Mouse (Mus musculus): ENCODE results near the gene 9130409I23Rik. TPM values are rescaled to one million over a fixed set of nuclear protein-coding genes. Genes with fewer than 3 reads are reported as not detected.

9130409I23Rik gene
- total and polyA plus RNA-seq, 2 experiments from 2014 or later, result not detected

DNA sequence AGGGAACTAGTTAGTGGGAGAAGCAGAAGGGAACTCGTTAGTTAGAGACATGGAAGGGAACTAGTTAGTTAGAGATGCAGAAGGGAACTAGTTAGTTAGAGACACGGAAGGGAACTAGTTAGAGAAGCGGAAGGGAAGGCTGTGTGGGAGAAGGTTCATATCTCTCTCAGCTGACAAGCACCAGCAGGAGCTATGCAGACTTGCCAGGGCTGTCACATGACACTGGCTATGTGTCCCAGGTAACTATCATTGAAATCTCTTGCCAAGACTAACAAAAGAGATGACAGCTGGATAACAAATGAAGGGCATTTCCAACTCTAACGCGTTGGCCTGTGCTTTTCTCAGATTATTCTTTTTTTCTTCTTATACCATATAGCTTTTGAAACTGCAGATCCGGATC, 13.6 kb downstream of the 9130409I23Rik start:
- Histone ChIP-seq H3K4me2 (ENCODE audit: low read depth) (no peak overlapping the region), H3K27ac (ENCODE audit: low read depth, low read length) (no peak overlapping the region), H3K27me3 (ENCODE audit: insufficient read depth, low read length) (no peaks in the 10 kb centered on the region), H3K4me3 (ENCODE audit: low read depth, low read length) (no peak overlapping the region), H3K36me3 (ENCODE audit: insufficient read depth) (no peaks in the 10 kb centered on the region), H3K9me3 (ENCODE audit: low read length) (no peaks in the 10 kb centered on the region), H3K4me1 (ENCODE audit: insufficient read depth) (no peaks in the 10 kb centered on the region), H3K9ac (no peak overlapping the region)
- DNase-seq (no peak), ATAC-seq (no peak)
- 81% methylated on average over 6 of the region's 6 CpGs for WGBS
- TF ChIP-seq CTCF (IDR thresholded peaks at IDR 0.05; ENCODE audit: low read depth), result no peak

DNA sequence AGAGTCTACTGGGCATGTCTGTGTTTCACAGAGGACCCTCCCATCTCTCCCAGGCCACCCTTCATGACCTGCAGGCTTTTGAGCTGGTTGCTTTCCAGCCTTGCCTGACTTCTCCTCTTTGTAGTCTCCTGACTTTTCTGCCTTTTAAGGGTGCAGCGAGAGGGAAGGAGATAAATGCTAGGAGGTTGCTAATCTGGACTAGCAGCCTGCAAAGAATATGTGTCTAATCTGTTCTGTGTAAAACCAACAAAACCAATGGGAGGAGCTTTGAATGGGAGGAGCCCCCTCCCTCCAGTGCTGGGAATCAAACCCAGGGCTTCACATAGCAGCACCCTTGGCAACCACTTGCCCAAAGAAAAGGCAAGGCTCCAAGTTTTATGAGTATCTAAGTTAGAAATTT, 17.3 kb downstream of the 9130409I23Rik start:
- Histone ChIP-seq H3K27ac (ENCODE audit: low read depth, low read length) (no peak overlapping the region), H3K4me1 (ENCODE audit: insufficient read depth) (no peaks in the 10 kb centered on the region), H3K9ac (no peak overlapping the region), H3K27me3 (ENCODE audit: insufficient read depth, low read length) (no peaks in the 10 kb centered on the region), H3K36me3 (ENCODE audit: insufficient read depth) (no peaks in the 10 kb centered on the region), H3K4me3 (ENCODE audit: low read depth, low read length) (no peak overlapping the region), H3K4me2 (ENCODE audit: low read depth) (no peak overlapping the region), H3K9me3 (ENCODE audit: low read length) (no peaks in the 10 kb centered on the region)
- ATAC-seq (no peak), DNase-seq (no peak)
- WGBS, result 83% methylated on average over 1 of the region's 1 CpGs
- TF ChIP-seq CTCF (IDR thresholded peaks at IDR 0.05; ENCODE audit: low read depth), result no peak

DNA sequence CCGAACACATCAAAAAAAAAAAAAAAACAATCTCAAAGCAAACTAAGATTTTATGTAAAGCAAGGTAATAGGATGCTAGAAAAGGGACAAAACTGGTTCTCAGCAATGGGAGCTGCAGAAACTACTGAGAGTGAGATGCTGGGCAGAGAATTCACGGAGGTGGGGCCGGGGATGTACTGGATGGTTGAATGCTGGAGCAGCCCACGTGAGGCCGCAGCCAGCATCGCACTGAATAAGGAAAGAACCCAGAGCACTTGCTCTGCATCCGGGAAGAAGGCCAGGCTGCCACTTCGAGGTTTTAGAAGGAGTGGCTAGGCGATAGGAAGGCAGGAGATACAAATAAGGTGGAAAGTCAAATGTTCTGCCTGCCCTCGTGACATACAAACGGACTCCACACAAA, 18.6 kb downstream of the 9130409I23Rik start:
- Histone ChIP-seq H3K27me3 (ENCODE audit: insufficient read depth, low read length) (no peaks in the 10 kb centered on the region), H3K4me3 (ENCODE audit: low read depth, low read length) (no peak overlapping the region), H3K4me2 (ENCODE audit: low read depth) (no peak overlapping the region), H3K36me3 (ENCODE audit: insufficient read depth) (no peaks in the 10 kb centered on the region), H3K4me1 (ENCODE audit: insufficient read depth) (no peaks in the 10 kb centered on the region), H3K27ac (ENCODE audit: low read depth, low read length) (no peak overlapping the region), H3K9ac (no peak overlapping the region), H3K9me3 (ENCODE audit: low read length) (no peaks in the 10 kb centered on the region)
- ATAC-seq (no peak), DNase-seq (no peak)
- whole genome bisulfite sequencing, result 70% methylated on average over 11 of the region's 11 CpGs
- TF ChIP-seq CTCF (IDR thresholded peaks at IDR 0.05; ENCODE audit: low read depth), result no peak

DNA sequence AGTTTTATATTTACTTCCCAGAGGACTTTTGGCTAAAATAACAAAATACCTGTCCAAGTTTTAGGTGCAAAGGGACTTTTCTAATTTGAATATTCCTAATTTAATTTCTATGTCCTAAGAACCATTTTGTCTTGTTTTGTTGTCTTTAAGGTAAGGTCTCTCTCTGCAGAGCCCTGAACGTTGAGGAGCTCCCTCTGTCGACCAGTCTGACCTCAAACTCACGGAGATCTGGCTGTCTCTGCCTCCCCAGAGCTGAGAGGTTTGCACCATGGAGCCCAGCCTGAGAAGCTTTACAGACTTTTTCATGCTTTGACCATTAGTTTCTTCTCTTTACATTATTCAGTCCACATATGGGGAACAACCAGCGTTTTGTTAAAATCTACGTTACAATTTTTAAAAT, 22.0 kb downstream of the 9130409I23Rik start:
- Histone ChIP-seq H3K36me3 (ENCODE audit: insufficient read depth) (no peaks in the 10 kb centered on the region), H3K4me3 (ENCODE audit: low read depth, low read length) (no peak overlapping the region), H3K9me3 (ENCODE audit: low read length) (no peaks in the 10 kb centered on the region), H3K4me2 (ENCODE audit: low read depth) (no peak overlapping the region), H3K4me1 (ENCODE audit: insufficient read depth) (no peaks in the 10 kb centered on the region), H3K27ac (ENCODE audit: low read depth, low read length) (no peak overlapping the region), H3K9ac (no peak overlapping the region), H3K27me3 (ENCODE audit: insufficient read depth, low read length) (no peaks in the 10 kb centered on the region)
- ATAC-seq, result no peak
- no peak for TF ChIP-seq CTCF (IDR thresholded peaks at IDR 0.05; ENCODE audit: low read depth)
- WGBS, result 49% methylated on average over 5 of the region's 5 CpGs
- no peak for DNase-seq

DNA sequence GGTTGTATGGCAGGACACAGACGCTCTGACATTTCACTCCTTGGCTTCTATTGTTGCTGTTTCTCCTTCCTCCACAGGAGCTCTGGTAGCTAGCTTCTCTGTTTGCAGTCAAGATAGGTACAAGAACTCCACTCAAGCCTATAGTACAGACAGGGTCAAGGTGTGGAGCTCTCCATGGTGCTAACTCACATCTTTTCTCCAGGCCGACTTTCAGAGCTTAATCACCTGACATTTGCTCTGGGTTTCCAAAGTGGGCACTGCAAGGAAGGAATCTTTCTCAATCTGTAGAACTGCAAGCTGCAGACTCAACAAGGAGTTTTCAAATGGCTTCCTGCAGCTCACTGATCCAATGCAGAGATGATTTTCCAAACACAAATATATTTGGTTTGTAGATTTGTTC, 33.0 kb downstream of the 9130409I23Rik start:
- H3K4me1 ChIP-seq (ENCODE audit: insufficient read depth), result no peaks in the 10 kb centered on the region
- H3K9ac ChIP-seq, result no peak overlapping the region
- H3K27ac ChIP-seq (ENCODE audit: low read depth, low read length), result no peak overlapping the region
- no peak for ATAC-seq
- H3K4me3 ChIP-seq (ENCODE audit: low read depth, low read length), result no peak overlapping the region
- no peaks in the 10 kb centered on the region for H3K36me3 ChIP-seq (ENCODE audit: insufficient read depth)
- no peaks in the 10 kb centered on the region for H3K9me3 ChIP-seq (ENCODE audit: low read length)
- TF ChIP-seq CTCF (IDR thresholded peaks at IDR 0.05; ENCODE audit: low read depth), result no peak
- 48% methylated on average over 2 of the region's 2 CpGs for WGBS
- no peaks in the 10 kb centered on the region for H3K27me3 ChIP-seq (ENCODE audit: insufficient read depth, low read length)
- no peak overlapping the region for H3K4me2 ChIP-seq (ENCODE audit: low read depth)
- DNase-seq, result no peak

DNA sequence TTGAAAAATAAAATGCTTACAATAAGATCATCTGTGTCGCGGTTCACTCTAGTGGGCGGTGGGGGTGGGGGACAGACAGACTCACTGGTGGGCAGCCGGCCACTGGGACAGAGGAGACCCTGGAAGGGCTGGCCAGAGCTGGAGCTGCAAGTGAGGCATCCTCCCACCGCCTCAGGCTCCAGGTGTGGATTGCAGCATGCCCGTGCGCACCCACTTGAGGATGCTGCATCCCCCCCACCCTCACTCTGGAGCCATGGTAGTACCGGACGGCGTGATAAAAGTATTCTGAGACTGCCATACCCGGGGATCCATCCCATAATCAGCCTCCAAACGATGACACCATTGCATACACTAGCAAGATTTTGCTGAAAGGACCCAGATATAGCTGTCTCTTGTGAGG, 39.0 kb downstream of the 9130409I23Rik start:
- no peaks in the 10 kb centered on the region for H3K4me1 ChIP-seq (ENCODE audit: insufficient read depth)
- no peak overlapping the region for H3K27ac ChIP-seq (ENCODE audit: low read depth, low read length)
- ATAC-seq (no peak), DNase-seq (no peak)
- H3K27me3 ChIP-seq (ENCODE audit: insufficient read depth, low read length), result no peaks in the 10 kb centered on the region
- no peaks in the 10 kb centered on the region for H3K9me3 ChIP-seq (ENCODE audit: low read length)
- TF ChIP-seq CTCF (IDR thresholded peaks at IDR 0.05; ENCODE audit: low read depth), result no peak
- H3K4me2 ChIP-seq (ENCODE audit: low read depth), result no peak overlapping the region
- H3K36me3 ChIP-seq (ENCODE audit: insufficient read depth), result peaks cover 37% of the 10 kb centered on the region
- H3K4me3 ChIP-seq (ENCODE audit: low read depth, low read length), result no peak overlapping the region
- no peak overlapping the region for H3K9ac ChIP-seq
- WGBS, result 75% methylated on average over 12 of the region's 12 CpGs

Other genes with a start within 250 kb of the 9130409I23Rik start
- gene H3f3a, start 237.3 kb upstream of the 9130409I23Rik start, total RNA-seq (2014; rRNA removed), result 3,418 and 3,587 TPM in 2 replicates
- 2,464 and 2,886 TPM in 2 replicates for gene H3f3a, start 237.3 kb upstream of the 9130409I23Rik start, polyA plus RNA-seq (2015; fragmentation: Nextera tagmentation; extraction: Ambion mirVana)
- 16.3 and 19.6 TPM in 2 replicates for gene Sde2, start 200.1 kb upstream of the 9130409I23Rik start, total RNA-seq (2014; rRNA removed)
- 17.8 and 24.8 TPM in 2 replicates for gene Sde2, start 200.1 kb upstream of the 9130409I23Rik start, polyA plus RNA-seq (2015; fragmentation: Nextera tagmentation; extraction: Ambion mirVana)
- gene Lefty2, start 158.1 kb upstream of the 9130409I23Rik start, total RNA-seq (2014; rRNA removed), result 21.1 and 21.2 TPM in 2 replicates
- gene Lefty2, start 158.1 kb upstream of the 9130409I23Rik start, polyA plus RNA-seq (2015; fragmentation: Nextera tagmentation; extraction: Ambion mirVana), result 11.3 and 17.3 TPM in 2 replicates
- 64.2 and 81.2 TPM in 2 replicates for gene Pycr2, start 146.9 kb upstream of the 9130409I23Rik start, total RNA-seq (2014; rRNA removed)
- 68.4 and 70.5 TPM in 2 replicates for gene Pycr2, start 146.9 kb upstream of the 9130409I23Rik start, polyA plus RNA-seq (2015; fragmentation: Nextera tagmentation; extraction: Ambion mirVana)
- not detected in 2 replicates for gene Lefty1, start 116.2 kb upstream of the 9130409I23Rik start, total RNA-seq (2014; rRNA removed)
- gene Lefty1, start 116.2 kb upstream of the 9130409I23Rik start, polyA plus RNA-seq (2015; fragmentation: Nextera tagmentation; extraction: Ambion mirVana), result 0.33 and 0.35 TPM in 2 replicates
- 1.3 and 3.2 TPM in 2 replicates for gene Tmem63a, start 108.9 kb upstream of the 9130409I23Rik start, total RNA-seq (2014; rRNA removed)
- gene Tmem63a, start 108.9 kb upstream of the 9130409I23Rik start, polyA plus RNA-seq (2015; fragmentation: Nextera tagmentation; extraction: Ambion mirVana), result 1.8 and 2.1 TPM in 2 replicates
- gene Ephx1, start 30.3 kb upstream of the 9130409I23Rik start, total RNA-seq (2014; rRNA removed), result 10.2 and 13.9 TPM in 2 replicates
- gene Ephx1, start 30.3 kb upstream of the 9130409I23Rik start, polyA plus RNA-seq (2015; fragmentation: Nextera tagmentation; extraction: Ambion mirVana), result 10.4 and 10.5 TPM in 2 replicates
- 32.1 and 39.7 TPM in 2 replicates for gene Nvl, start 93.0 kb downstream of the 9130409I23Rik start, total RNA-seq (2014; rRNA removed)
- gene Nvl, start 93.0 kb downstream of the 9130409I23Rik start, polyA plus RNA-seq (2015; fragmentation: Nextera tagmentation; extraction: Ambion mirVana), result 17.0 and 25.2 TPM in 2 replicates
- 17.9 and 27.1 TPM in 2 replicates for gene Cnih4, start 93.5 kb downstream of the 9130409I23Rik start, total RNA-seq (2014; rRNA removed)
- gene Cnih4, start 93.5 kb downstream of the 9130409I23Rik start, polyA plus RNA-seq (2015; fragmentation: Nextera tagmentation; extraction: Ambion mirVana), result 49.4 and 50.8 TPM in 2 replicates
- gene Wdr26, start 160.8 kb downstream of the 9130409I23Rik start, total RNA-seq (2014; rRNA removed), result 51.5 and 55.6 TPM in 2 replicates
- gene Wdr26, start 160.8 kb downstream of the 9130409I23Rik start, polyA plus RNA-seq (2015; fragmentation: Nextera tagmentation; extraction: Ambion mirVana), result 26.1 and 43.0 TPM in 2 replicates

Data from forebrain, postnatal 0 days (tissue).